Mouse (Mus musculus) ZHBTc4 (cell line): ENCODE data around the gene Dnah8.
"Not testable (repeated sequence)": the region's sequence is repeated elsewhere in the genome, so short reads cannot be mapped to it uniquely, and the experiment has no call there.

Experiments
- DNase-seq: peaks from one replicate; pipeline ENCODE4 v3.0.0-alpha.2; 2011; ENCODE audit warnings: low read depth, low spot score

The Dnah8 gene

GRCm38 (mm10) chr17:30624132-30624531 lies at the start of gene Dnah8:
TSS of gene Dnah8 (plus strand) at chr17:30624354.
- DNase-seq, result not testable (repeated sequence)

GRCm38 (mm10) chr17:30574783-30575075 lies 49.4 kb upstream of the Dnah8 start:
- no peak for DNase-seq

GRCm38 (mm10) chr17:30575121-30575904 lies 48.8 kb upstream of the Dnah8 start:
- peak; percentile 70 for DNase-seq

- peak; percentile 97 for DNase-seq
These were observed 48.0 kb upstream of the Dnah8 start, which contains the start of gene Btbd9 for GRCm38 (mm10) chr17:30575941-30576773. TSS of gene Btbd9 (minus strand) at chr17:30576488.

- DNase-seq, result peak; percentile 46
These were observed 47.2 kb upstream of the Dnah8 start for GRCm38 (mm10) chr17:30576946-30577345.

GRCm38 (mm10) chr17:30580781-30581180 lies 43.4 kb upstream of the Dnah8 start:
- no peak for DNase-seq

GRCm38 (mm10) chr17:30581201-30581600 lies 43.0 kb upstream of the Dnah8 start:
- no peak for DNase-seq

- DNase-seq, result no peak
These were observed 41.8 kb upstream of the Dnah8 start for GRCm38 (mm10) chr17:30582313-30582712.

GRCm38 (mm10) chr17:30583258-30584001 lies 40.7 kb upstream of the Dnah8 start:
- no peak for DNase-seq

- DNase-seq, result peak; percentile 91
These were observed 33.5 kb upstream of the Dnah8 start for GRCm38 (mm10) chr17:30590417-30591198.

- DNase-seq, result no peak
These were observed 29.7 kb upstream of the Dnah8 start for GRCm38 (mm10) chr17:30594407-30594806.

- DNase-seq, result peak; percentile 70
These were observed 29.3 kb upstream of the Dnah8 start for GRCm38 (mm10) chr17:30594846-30595245.

- no peak for DNase-seq
These were observed 26.4 kb upstream of the Dnah8 start for GRCm38 (mm10) chr17:30597786-30598185.

- DNase-seq, result peak; percentile 93
These were observed 25.9 kb upstream of the Dnah8 start for GRCm38 (mm10) chr17:30598300-30598699.

- DNase-seq, result peak; percentile 88
These were observed 22.0 kb upstream of the Dnah8 start for GRCm38 (mm10) chr17:30602175-30602574.

GRCm38 (mm10) chr17:30604296-30604695 lies 19.9 kb upstream of the Dnah8 start:
- no peak for DNase-seq

- no peak for DNase-seq
These were observed 19.2 kb upstream of the Dnah8 start for GRCm38 (mm10) chr17:30605001-30605400.

GRCm38 (mm10) chr17:30606206-30606605 lies 17.9 kb upstream of the Dnah8 start:
- no peak for DNase-seq

GRCm38 (mm10) chr17:30606634-30607081 lies 17.5 kb upstream of the Dnah8 start:
- DNase-seq, result peak; percentile 84

GRCm38 (mm10) chr17:30607330-30607729 lies 16.8 kb upstream of the Dnah8 start:
- peak; percentile 55 for DNase-seq

GRCm38 (mm10) chr17:30607909-30608495 lies 16.2 kb upstream of the Dnah8 start:
- peak; percentile 74 for DNase-seq
